Comparison of ENCODE assay signal across 20 mouse cellular contexts in genomic region chr2:93783926-93784539, GRCm38 (mm10). TPM values are rescaled to one million over a fixed set of nuclear protein-coding genes. Genes with fewer than 3 reads are reported as not detected.
DNase-seq lines count a peak whose midpoint lies in the region; ATAC-seq lines count a peak whose summit lies in the region.
"Had no signal": no experiment of that assay in that cellular context is flagged by ENCODE, and none has a peak within 500 bp of the region (broad histone marks: within the 10 kb centered on the region; RNA-seq: fewer than 3 reads in every experiment).

No protein-coding gene starts in this region.

- peak overlapping the region; percentile 41; the same call in 1 of the 2 replicates for H3K27ac ChIP-seq in forebrain, embryonic 11.5 days (ENCODE audit: low read depth, low read length)
- no peak overlapping the region for H3K27ac ChIP-seq in forebrain, embryonic 12.5 days
- H3K27ac ChIP-seq: kidney, embryonic 15.5 days had no signal

- intact Hi-C loops in left cerebral cortex, postnatal 4 days (cut with DNase I): no loop called here
- intact Hi-C loops in left cerebral cortex, postnatal 25 days (cut with DNase I): loop anchor here (5.0 kb wide), 1 partner anchor 122 kb away; no protein-coding TSS in a partner anchor

- no peak for ATAC-seq in forebrain, embryonic 11.5 days (replicated peaks; ENCODE audit: low FRiP score)
- no peak for ATAC-seq in forebrain, embryonic 12.5 days (ENCODE audit: low FRiP score)
- ATAC-seq: intestine, embryonic 16.5 days had no signal

- H3K9ac ChIP-seq in forebrain, embryonic 11.5 days (ENCODE audit: low read length): no peak overlapping the region
- no peak overlapping the region for H3K9ac ChIP-seq in forebrain, embryonic 12.5 days
- H3K9ac ChIP-seq: kidney, embryonic 15.5 days had no signal

- no peak overlapping the region for H3K4me2 ChIP-seq in forebrain, embryonic 11.5 days (ENCODE audit: low read depth, low read length, severe bottlenecking)
- no peak overlapping the region for H3K4me2 ChIP-seq in forebrain, embryonic 12.5 days
- H3K4me2 ChIP-seq: heart, embryonic 11.5 days; kidney, embryonic 15.5 days; liver, embryonic 11.5 days; midbrain, embryonic 11.5 days had no signal

- no peaks in the 10 kb centered on the region for H3K36me3 ChIP-seq in forebrain, embryonic 11.5 days (ENCODE audit: control insufficient read depth, insufficient read depth, low read length)
- 0 out of 2 replicates have a peak, but pooled peaks cover 3% of the 10 kb centered on the region for H3K36me3 ChIP-seq in forebrain, embryonic 12.5 days (replicated peaks)

- WGBS in forebrain, embryonic 11.5 days: 81% methylated on average over 9 of the region's 9 CpGs
- 74% methylated on average over 9 of the region's 9 CpGs for WGBS in forebrain, embryonic 12.5 days

- H3K4me1 ChIP-seq in forebrain, embryonic 11.5 days (replicated peaks; ENCODE audit: control insufficient read depth, insufficient read depth, low read length): peaks cover 5% of the 10 kb centered on the region; the same call in 1 of the 2 replicates
- H3K4me1 ChIP-seq in forebrain, embryonic 12.5 days: peaks cover 26% of the 10 kb centered on the region

- no peaks in the 10 kb centered on the region for H3K27me3 ChIP-seq in forebrain, embryonic 11.5 days (ENCODE audit: control insufficient read depth, insufficient read depth, low read length)
- H3K27me3 ChIP-seq in forebrain, embryonic 12.5 days: no peaks in the 10 kb centered on the region

- H3K9me3 ChIP-seq in forebrain, embryonic 11.5 days (ENCODE audit: control insufficient read depth, low read length): no peaks in the 10 kb centered on the region
- no peaks in the 10 kb centered on the region for H3K9me3 ChIP-seq in forebrain, embryonic 12.5 days
- H3K9me3 ChIP-seq: kidney, embryonic 15.5 days had no signal

- H3K4me3 ChIP-seq in forebrain, embryonic 11.5 days (ENCODE audit: low read depth, low read length): no peak overlapping the region
- H3K4me3 ChIP-seq in forebrain, embryonic 12.5 days (replicated peaks): no peak overlapping the region
- H3K4me3 ChIP-seq: kidney, embryonic 15.5 days had no signal

- no peak for DNase-seq in forebrain, embryonic 11.5 days (ENCODE audit: low spot score)
- peak; percentile 40 for DNase-seq in left cerebral cortex, postnatal 4 days
- no peak for DNase-seq in left cerebral cortex, postnatal 25 days (ENCODE audit: low spot score in 2 of 2)
- DNase-seq in cerebellum, adult 9-10 months: peak; percentile 68
- DNase-seq in right cerebral cortex, postnatal 36 days (ENCODE audit: low spot score in 2 of 2): no peak
- DNase-seq in heart, adult 11 months: no peak
- DNase-seq: adrenal gland, postnatal 36 days; B cell, adult 2 months; heart, postnatal 4 days; layer of hippocampus, postnatal 36 days; lung, adult 2 months; lung, postnatal 4 days; right cerebral cortex, postnatal 4 days; thymus, postnatal 25 days had no signal

RNA-seq across cellular contexts. Expression of gene Ext2, which starts 38.3 kb away (rescaled TPM):
- 78.3 and 78.6 TPM in 2 replicates for polyA plus RNA-seq in forebrain, embryonic 11.5 days (2014; fragmentation: Nextera tagmentation; extraction: Ambion mirVana)
- 68.8 and 69.2 TPM in 2 replicates for polyA plus RNA-seq in forebrain, embryonic 12.5 days (2016; fragmentation: Nextera tagmentation; extraction: Ambion mirVana)
- total RNA-seq in left cerebral cortex, postnatal 4 days (2021): 10 to 100 TPM; 66.8 to 68.4 TPM
- total RNA-seq in left cerebral cortex, postnatal 25 days (2021): 10 to 100 TPM; 51.2 to 53.0 TPM

Comparison
In these comparisons a context has a peak if more than half of its experiments do, and no peak if none do; other contexts are left out.
1. DNase-seq: peak in left cerebral cortex, postnatal 4 days (single experiment) and cerebellum, adult 9-10 months (single experiment); none in forebrain, embryonic 11.5 days (single experiment), left cerebral cortex, postnatal 25 days (0 of 2), right cerebral cortex, postnatal 36 days (0 of 2) and heart, adult 11 months (single experiment).